Mouse (Mus musculus) olfactory bulb, adult 2 months (tissue): Measurements from ENCODE around the gene Gm15517. TPM values are rescaled to one million over a fixed set of nuclear protein-coding genes. Genes with fewer than 3 reads are reported as not detected.

Source experiments
- H3K27ac ChIP-seq: fragments of 200-500 bp; 2 replicates; pipeline ENCODE4 v1.5.1; 2012; ENCODE audit warnings: low read depth, low read length; ENCODE audit not compliant: insufficient read depth
- H3K4me1 ChIP-seq: fragments of 200-500 bp; 2 replicates; pipeline ENCODE4 v1.6.1; 2012; ENCODE audit warnings: low read length; ENCODE audit not compliant: control insufficient read depth, insufficient read depth
- H3K4me3 ChIP-seq: fragments of 200-500 bp; 2 replicates; pipeline ENCODE4 v1.5.1; 2012; ENCODE audit warnings: mild to moderate bottlenecking, low read depth, low read length, moderate library complexity; ENCODE audit not compliant: insufficient read depth
- CTCF ChIP-seq: fragments of 200-500 bp; IDR thresholded peaks from 2 replicates; pipeline ENCODE4 v1.5.1; 2012; ENCODE audit warnings: low read depth, mild to moderate bottlenecking, low read length, moderate library complexity; ENCODE audit not compliant: insufficient read depth
- POLR2A ChIP-seq: fragments of 200-500 bp; IDR thresholded peaks from 2 replicates; pipeline ENCODE4 v1.6.1; 2012; ENCODE audit warnings: mild to moderate bottlenecking, low read depth, low read length, moderate library complexity; ENCODE audit not compliant: insufficient read depth
- WGBS: fragments of 180-500 bp; shearing (Covaris S2); methylation state at CpG from one replicate; pipeline ENCODE4 v1.1.7; 2018; 5-methylcytosine and 5-hydroxymethylcytosine counted together
- polyA plus RNA-seq: library from polyadenylated mRNA; stranded (reverse); fragments of >200 nt; gene quantifications from 2 replicates; pipeline ENCODE4 v1.2.4, GENCODE M21; 2012; ENCODE audit warnings: low replicate concordance; ENCODE audit not compliant: missing spikeins, insufficient read depth, insufficient read length

Gm15517 gene
- polyA plus RNA-seq, 1 experiment = not detected

- Histone ChIP-seq H3K27ac (peak overlapping the region; percentile 91), H3K4me3 (peak overlapping the region; percentile 75), H3K4me1 (peaks cover 32% of the 10 kb centered on the region)
- WGBS = under 1% methylated on average over 38 of the region's 38 CpGs
- TF ChIP-seq CTCF (no peak), POLR2A (no peak)
These were observed 49.8 kb downstream of the Gm15517 start for GRCm38 (mm10) chr7:44310878-44311712.

Other genes starting within 250 kb of the Gm15517 start
- not detected in 2 replicates for gene Klk1b26, start 249.3 kb upstream of the Gm15517 start, polyA plus RNA-seq
- gene Klk1b27, start 209.2 kb upstream of the Gm15517 start, polyA plus RNA-seq = not detected in 2 replicates
- gene Klk1b21, start 159.1 kb upstream of the Gm15517 start, polyA plus RNA-seq = not detected in 2 replicates
- gene Klk1b22, start 148.8 kb upstream of the Gm15517 start, polyA plus RNA-seq = not detected in 2 replicates
- not detected in 2 replicates for gene Klk1b16, start 124.7 kb upstream of the Gm15517 start, polyA plus RNA-seq
- gene Klk1b24, start 73.2 kb upstream of the Gm15517 start, polyA plus RNA-seq = not detected in 2 replicates
- not detected in 2 replicates for gene Klk1b3, start 63.3 kb upstream of the Gm15517 start, polyA plus RNA-seq
- not detected in 2 replicates for gene Klk1b4, start 54.0 kb upstream of the Gm15517 start, polyA plus RNA-seq
- not detected in 2 replicates for gene Klk1b5, start 45.5 kb upstream of the Gm15517 start, polyA plus RNA-seq
- not detected in 2 replicates for gene Klk1, start 36.1 kb upstream of the Gm15517 start, polyA plus RNA-seq
- gene Gm36864, start 25.3 kb upstream of the Gm15517 start, polyA plus RNA-seq = not detected in 2 replicates
- not detected in 2 replicates for gene 1700028J19Rik, start 14.8 kb upstream of the Gm15517 start, polyA plus RNA-seq
- not detected in 2 replicates for gene 2410002F23Rik, start 14.7 kb upstream of the Gm15517 start, polyA plus RNA-seq
- not detected in 2 replicates for gene Acp4, start 4.1 kb upstream of the Gm15517 start, polyA plus RNA-seq
- gene Clec11a, start 45.5 kb downstream of the Gm15517 start, polyA plus RNA-seq = not detected in 2 replicates
- gene Shank1, start 48.8 kb downstream of the Gm15517 start, polyA plus RNA-seq = 51.0 and 92.9 TPM in 2 replicates
- gene Syt3, start 122.7 kb downstream of the Gm15517 start, polyA plus RNA-seq = not detected in 2 replicates
- not detected in 2 replicates for gene 1700008O03Rik, start 124.4 kb downstream of the Gm15517 start, polyA plus RNA-seq
- not detected in 2 replicates for gene Lrrc4b, start 167.6 kb downstream of the Gm15517 start, polyA plus RNA-seq
- not detected in 2 replicates for gene Aspdh, start 203.9 kb downstream of the Gm15517 start, polyA plus RNA-seq
- not detected in 2 replicates for gene Josd2, start 206.5 kb downstream of the Gm15517 start, polyA plus RNA-seq
- gene Emc10, start 235.1 kb downstream of the Gm15517 start, polyA plus RNA-seq = not detected in 2 replicates
- gene Fam71e1, start 235.1 kb downstream of the Gm15517 start, polyA plus RNA-seq = not detected in 2 replicates